Mouse (Mus musculus) lung, postnatal 0 days (tissue): Measurements from ENCODE around the gene Kat8. TPM values are rescaled to one million over a fixed set of nuclear protein-coding genes. Genes with fewer than 3 reads are reported as not detected.

Experiments used
- ATAC-seq: fragments of 200-750 bp; cut with Nextera tagmentation; 2 replicates; pipeline ENCODE4 v1.8.0; 2017; ENCODE audit warnings: moderate library complexity
- DNase-seq: peaks from one replicate; pipeline ENCODE4 v3.0.0-alpha.2; 2016; ENCODE audit warnings: low spot score
- H3K27ac ChIP-seq: fragments of 300-500 bp; sonication (generic); 2 replicates; pipeline ENCODE4 v1.5.1; 2014; ENCODE audit warnings: antibody characterized with exemption, mild to moderate bottlenecking, low read length, mixed read lengths
- H3K27me3 ChIP-seq: fragments of 300-500 bp; sonication (generic); replicated peaks from 2 replicates; pipeline ENCODE4 v1.6.1; 2014; ENCODE audit warnings: low read length, mixed read lengths; ENCODE audit not compliant: insufficient read depth
- H3K36me3 ChIP-seq: fragments of 300-500 bp; sonication (generic); 2 replicates; pipeline ENCODE4 v1.6.1; 2014; ENCODE audit warnings: low read length, mixed read lengths; ENCODE audit not compliant: insufficient read depth
- H3K4me1 ChIP-seq: fragments of 300-500 bp; sonication (generic); 2 replicates; pipeline ENCODE4 v1.6.1; 2014; ENCODE audit warnings: antibody characterized with exemption, low read depth, low read length, mixed read lengths; ENCODE audit not compliant: insufficient read depth
- H3K4me2 ChIP-seq: fragments of 300-500 bp; sonication (generic); replicated peaks from 2 replicates; pipeline ENCODE4 v1.6.1; 2014; ENCODE audit warnings: low read depth, mild to moderate bottlenecking, low read length, moderate library complexity, mixed read lengths
- H3K4me3 ChIP-seq: fragments of 300-500 bp; sonication (generic); 2 replicates; pipeline ENCODE4 v1.5.1; 2014; ENCODE audit warnings: low read depth, low read length
- H3K9ac ChIP-seq: fragments of 300-500 bp; sonication (generic); replicated peaks from 2 replicates; pipeline ENCODE4 v1.6.1; 2014; ENCODE audit warnings: low read depth, mild to moderate bottlenecking
- H3K9me3 ChIP-seq: fragments of 300-500 bp; sonication (generic); 2 replicates; pipeline ENCODE4 v1.6.1; 2016; ENCODE audit warnings: low read length, mixed read lengths
- CTCF ChIP-seq: IDR thresholded peaks from 2 replicates; pipeline ENCODE4 v1.5.1; 2016; ENCODE audit warnings: antibody characterized with exemption, mild to moderate bottlenecking
- EP300 ChIP-seq: IDR thresholded peaks from 2 replicates; pipeline ENCODE4 v1.6.1; 2016; ENCODE audit warnings: antibody characterized with exemption, mild to moderate bottlenecking, control low read depth
- WGBS: fragments of 180-500 bp; shearing (Covaris S2); extraction: QIAGEN DNeasy Blood & Tissue Kit; methylation state at CpG from one replicate; pipeline ENCODE4 v1.1.7; 2014; 5-methylcytosine and 5-hydroxymethylcytosine counted together
- polyA plus RNA-seq: library from polyadenylated mRNA; unstranded; fragments of >200 nt; fragmentation: Nextera tagmentation; extraction: Ambion mirVana; gene quantifications from 2 replicates; pipeline ENCODE4 v1.2.1, GENCODE M21; 2015

The Kat8 gene
- polyA plus RNA-seq, result 21.1 TPM in 2 replicates

DNA sequence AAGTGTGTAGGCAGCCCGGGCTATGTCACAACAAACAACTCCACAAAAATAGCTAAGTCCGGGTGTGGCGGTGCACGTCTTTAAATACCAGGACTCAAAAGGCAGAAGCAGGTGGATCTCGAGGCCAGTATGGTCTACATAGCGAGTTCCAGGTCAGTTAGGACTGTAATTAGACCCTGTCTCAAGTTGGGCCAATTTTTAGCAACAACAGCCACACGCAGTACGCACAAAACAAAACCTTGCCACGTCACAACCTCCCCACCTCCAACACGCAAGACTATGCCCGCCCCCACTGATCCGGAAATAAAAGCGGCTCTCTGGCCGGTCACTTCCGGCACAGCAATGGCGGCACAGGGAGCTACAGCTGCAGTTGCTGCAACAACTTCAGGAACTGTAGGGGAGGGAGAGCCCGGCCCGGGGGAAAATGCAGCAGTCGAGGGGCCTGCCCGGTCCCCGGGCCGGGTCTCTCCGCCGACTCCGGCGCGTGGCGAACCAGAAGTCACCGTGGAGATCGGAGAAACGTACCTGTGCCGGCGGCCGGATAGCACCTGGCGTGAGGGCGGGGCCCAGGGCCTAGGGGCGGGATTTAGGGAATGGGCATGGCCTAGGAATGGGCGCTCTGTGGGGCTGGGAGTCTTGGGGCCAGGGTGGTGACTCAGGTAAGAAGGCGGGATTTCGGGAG, at the start of gene Kat8:
Gene Kat8, plus strand, starts transcription at position 327 of the 682 bp plus-strand sequence.
- Histone ChIP-seq H3K9me3 (no peaks in the 10 kb centered on the region), H3K4me3 (peak within 1 kb of the TSS; percentile 95), H3K4me1 (0 out of 2 replicates have a peak, but pooled peaks cover 6% of the 10 kb centered on the region), H3K27me3 (no peaks in the 10 kb centered on the region), H3K27ac (peak within 1 kb of the TSS; percentile 90), H3K36me3 (peaks cover 24% of the 10 kb centered on the region), H3K9ac (peak within 1 kb of the TSS; percentile 71), H3K4me2 (peak within 1 kb of the TSS; percentile 62)
- peak; percentile 97 for DNase-seq
- TF ChIP-seq EP300 (no peak), CTCF (no peak)
- under 1% methylated on average over 40 of the region's 40 CpGs for WGBS
- peak; percentile 98 for ATAC-seq

DNA sequence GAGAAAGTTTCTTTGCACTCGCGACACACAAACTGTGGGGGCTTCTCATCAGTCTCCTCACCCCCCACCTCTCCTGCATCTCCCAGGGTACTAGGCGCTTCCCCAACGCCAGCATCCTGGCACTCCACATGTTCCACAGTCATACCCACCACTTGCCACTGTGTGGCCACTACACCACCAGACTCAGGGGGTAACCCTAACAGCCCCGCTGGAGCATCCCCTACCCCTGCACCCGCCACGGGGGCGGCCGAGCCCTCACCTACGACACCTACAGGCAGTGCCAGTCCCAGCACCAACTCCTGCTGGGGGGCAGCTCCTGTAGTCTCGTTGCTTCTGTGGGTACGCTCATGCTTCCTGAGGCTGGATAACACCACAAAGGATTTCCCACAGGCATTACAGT, 45.9 kb upstream of the Kat8 start:
- H3K27ac ChIP-seq, result no peak overlapping the region
- no peaks in the 10 kb centered on the region for H3K9me3 ChIP-seq
- no peaks in the 10 kb centered on the region for H3K36me3 ChIP-seq
- H3K4me2 ChIP-seq, result no peak overlapping the region
- H3K27me3 ChIP-seq, result no peaks in the 10 kb centered on the region
- ATAC-seq (no peak), DNase-seq (no peak)
- H3K4me3 ChIP-seq, result no peak overlapping the region
- H3K4me1 ChIP-seq, result no peaks in the 10 kb centered on the region
- WGBS, result 92% methylated on average over 12 of the region's 12 CpGs
- H3K9ac ChIP-seq, result no peak overlapping the region
- no peak for TF ChIP-seq EP300
- peak; percentile 4; the same call in 1 of the 2 replicates for TF ChIP-seq CTCF

GRCm38 (mm10) chr7:127867641-127868040, 44.7 kb upstream of the Kat8 start:
- DNase-seq, result no peak
- Histone ChIP-seq H3K9ac (no peak overlapping the region), H3K36me3 (no peaks in the 10 kb centered on the region), H3K9me3 (no peaks in the 10 kb centered on the region), H3K27me3 (no peaks in the 10 kb centered on the region), H3K4me2 (no peak overlapping the region), H3K4me3 (no peak overlapping the region), H3K4me1 (no peaks in the 10 kb centered on the region), H3K27ac (no peak overlapping the region)
- 96% methylated on average over 18 of the region's 18 CpGs for WGBS
- TF ChIP-seq CTCF (no peak), EP300 (no peak)
- ATAC-seq, result no peak

DNA sequence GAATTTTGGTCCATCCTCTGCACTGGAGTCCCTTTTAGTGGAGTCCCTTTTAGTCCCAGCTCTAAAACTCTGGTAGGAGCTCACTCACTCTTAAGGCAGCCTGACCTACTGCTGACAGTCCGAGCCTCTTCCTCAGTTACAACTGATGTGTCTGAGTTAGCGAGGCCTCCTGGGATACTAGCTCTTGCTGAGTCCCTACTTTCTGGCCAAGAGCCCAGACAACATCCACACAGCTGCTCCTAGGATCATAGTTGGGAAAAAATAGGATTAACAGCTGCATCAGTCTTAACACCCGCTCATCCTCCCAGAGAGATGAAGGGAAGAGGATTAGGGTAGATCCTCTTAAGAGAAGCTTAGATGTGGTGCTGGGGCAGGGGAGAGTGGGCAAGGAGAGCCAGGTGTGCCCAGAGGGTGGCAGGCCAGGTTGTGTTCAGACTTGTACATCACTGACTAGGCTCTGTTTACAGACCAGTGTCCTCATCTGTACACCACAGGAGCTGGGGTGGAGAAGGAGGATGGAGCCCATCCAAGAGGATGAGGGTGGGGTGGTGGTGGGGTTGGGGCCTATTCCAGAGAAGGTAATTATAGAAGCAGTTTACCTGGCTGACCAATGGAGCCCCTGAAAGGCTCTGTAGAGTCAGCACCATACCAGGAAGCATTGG, 43.0 kb upstream of the Kat8 start:
- TF ChIP-seq CTCF, result no peak
- no peak for TF ChIP-seq EP300
- peak; percentile 46 for DNase-seq
- H3K27ac ChIP-seq, result no peak overlapping the region
- H3K9me3 ChIP-seq, result no peaks in the 10 kb centered on the region
- no peak overlapping the region for H3K4me2 ChIP-seq
- no peaks in the 10 kb centered on the region for H3K4me1 ChIP-seq
- H3K27me3 ChIP-seq, result no peaks in the 10 kb centered on the region
- no peaks in the 10 kb centered on the region for H3K36me3 ChIP-seq
- H3K4me3 ChIP-seq, result no peak overlapping the region
- WGBS, result 66% methylated on average over 3 of the region's 3 CpGs
- no peak overlapping the region for H3K9ac ChIP-seq
- ATAC-seq, result peak; percentile 35; the same call in 1 of the 2 replicates

- no peaks in the 10 kb centered on the region for H3K27me3 ChIP-seq
- DNase-seq, result no peak
- no peak overlapping the region for H3K4me2 ChIP-seq
- 80% methylated on average over 5 of the region's 5 CpGs for whole genome bisulfite sequencing
- H3K27ac ChIP-seq, result no peak overlapping the region
- no peak overlapping the region for H3K4me3 ChIP-seq
- peaks cover 5% of the 10 kb centered on the region; the same call in 1 of the 2 replicates for H3K4me1 ChIP-seq
- no peak for ATAC-seq
- TF ChIP-seq EP300 (no peak), CTCF (peak; percentile 50)
- H3K9me3 ChIP-seq, result no peaks in the 10 kb centered on the region
- H3K9ac ChIP-seq, result no peak overlapping the region
- no peaks in the 10 kb centered on the region for H3K36me3 ChIP-seq
These were observed 42.0 kb upstream of the Kat8 start for GRCm38 (mm10) chr7:127870136-127870821.
